Mouse (Mus musculus) MN1 (cell line): ENCODE measurements around the gene Dnah6.

Experiments used
- DNase-seq: peaks from one replicate; pipeline ENCODE4 v3.0.0-alpha.2; 2016; ENCODE audit warnings: low spot score

Dnah6 gene

DNA sequence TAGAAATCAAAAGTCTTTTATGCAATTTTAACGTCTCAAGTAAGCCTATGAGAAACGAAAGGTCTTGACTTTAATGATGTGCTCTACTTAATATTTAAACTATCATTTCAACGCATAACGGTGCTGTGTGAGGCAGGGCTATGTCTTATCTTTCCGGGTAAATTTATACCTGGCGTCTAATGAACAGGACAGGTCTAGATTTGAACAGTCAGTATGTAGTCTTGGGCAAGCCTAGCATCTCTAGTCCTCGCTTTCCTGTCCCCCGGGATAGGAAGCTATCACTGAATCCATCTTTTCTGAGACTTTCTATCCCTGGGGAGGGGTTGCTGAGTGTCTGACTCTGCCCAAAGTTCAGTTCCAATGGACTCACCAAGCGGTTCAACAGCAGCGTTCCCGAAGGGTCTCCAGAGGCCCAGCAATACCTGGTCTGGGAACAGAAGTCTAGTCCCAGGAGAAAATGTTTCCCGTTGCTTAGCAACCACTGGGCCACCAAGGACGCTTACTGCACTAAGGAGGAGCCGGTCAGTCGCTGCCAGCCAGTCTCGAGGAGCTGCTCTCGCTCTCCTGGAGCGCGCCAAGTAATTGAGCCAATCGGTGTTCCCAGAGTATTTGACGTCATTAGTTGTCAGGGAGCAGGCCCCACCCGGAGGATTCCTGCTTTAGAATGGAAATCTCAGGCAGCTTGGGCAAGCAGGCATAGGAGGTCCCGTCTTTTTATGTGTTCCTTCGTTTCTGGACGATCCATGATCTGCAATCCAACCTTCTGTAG lies at the start of gene Dnah6:
Dnah6 (minus strand) TSS at position 463 of the 769 bp plus-strand sequence.
- DNase-seq = no peak

- no peak for DNase-seq
These were observed 47.9 kb upstream of the Dnah6 start for GRCm38 (mm10) chr6:73269374-73269773.

- no peak for DNase-seq
These were observed 46.4 kb upstream of the Dnah6 start for GRCm38 (mm10) chr6:73267738-73268311.

GRCm38 (mm10) chr6:73264801-73265200 lies 43.4 kb upstream of the Dnah6 start:
- no peak for DNase-seq

DNA sequence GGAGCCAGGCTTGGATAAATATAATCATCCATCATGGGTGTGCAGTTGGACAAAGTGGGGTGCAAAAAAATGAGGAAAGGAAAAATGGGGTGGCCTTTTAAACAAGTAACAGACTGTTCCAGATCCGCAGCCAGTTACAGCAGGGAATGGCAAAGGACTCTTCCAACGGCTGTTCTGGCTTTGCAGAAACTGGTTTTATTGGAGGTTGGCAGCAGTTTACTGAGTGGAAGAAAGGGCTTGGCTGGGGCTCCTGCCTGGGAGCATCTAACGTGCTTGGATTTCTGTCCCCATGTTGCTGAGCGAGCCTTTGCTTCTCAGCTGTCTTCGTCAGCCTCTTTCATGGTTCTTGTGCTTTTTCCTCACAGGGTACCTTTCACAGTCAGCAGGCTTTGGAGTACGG lies 38.7 kb upstream of the Dnah6 start:
- DNase-seq = no peak

DNA sequence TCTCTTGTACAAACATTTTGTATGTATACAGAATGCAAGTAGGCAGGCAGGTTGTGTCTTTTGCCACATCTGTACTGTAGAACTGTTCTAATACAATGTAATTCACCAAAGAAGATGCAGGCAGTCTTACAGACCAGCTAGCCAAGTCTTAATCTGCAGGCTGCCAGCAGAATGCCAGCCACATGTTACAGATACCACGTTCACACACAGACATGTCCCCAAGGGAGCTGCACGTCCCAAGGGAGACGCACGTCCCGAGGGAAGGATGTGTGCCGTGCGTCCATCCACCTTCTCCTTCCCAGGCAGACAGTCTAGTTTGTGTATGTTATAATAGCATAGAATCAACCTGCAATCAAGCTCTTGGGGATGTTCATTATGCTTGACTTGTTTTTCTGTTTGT lies 35.6 kb upstream of the Dnah6 start:
- no peak for DNase-seq

GRCm38 (mm10) chr6:73254307-73255228 lies 33.1 kb upstream of the Dnah6 start:
- no peak for DNase-seq

DNA sequence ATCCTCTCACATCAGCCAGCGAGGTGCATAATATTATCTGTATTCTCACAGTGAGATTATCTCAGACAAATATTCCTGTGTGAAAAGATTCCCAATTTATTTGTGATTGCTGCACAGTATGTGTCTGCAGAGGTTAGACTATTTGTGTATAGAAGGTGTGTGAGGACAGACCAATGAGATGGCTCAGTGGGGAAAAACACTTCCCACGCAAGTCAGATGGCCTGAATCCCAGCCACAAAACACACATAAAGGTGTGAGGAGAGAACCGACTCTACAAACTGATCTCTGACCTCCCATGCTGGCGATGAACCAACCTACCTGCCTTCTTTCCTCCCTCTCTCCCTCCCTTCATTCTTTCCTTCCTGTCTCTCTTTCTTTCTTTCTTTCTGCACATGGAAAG lies 32.1 kb upstream of the Dnah6 start:
- DNase-seq = no peak

GRCm38 (mm10) chr6:73253006-73253405 lies 31.6 kb upstream of the Dnah6 start:
- DNase-seq = no peak

DNA sequence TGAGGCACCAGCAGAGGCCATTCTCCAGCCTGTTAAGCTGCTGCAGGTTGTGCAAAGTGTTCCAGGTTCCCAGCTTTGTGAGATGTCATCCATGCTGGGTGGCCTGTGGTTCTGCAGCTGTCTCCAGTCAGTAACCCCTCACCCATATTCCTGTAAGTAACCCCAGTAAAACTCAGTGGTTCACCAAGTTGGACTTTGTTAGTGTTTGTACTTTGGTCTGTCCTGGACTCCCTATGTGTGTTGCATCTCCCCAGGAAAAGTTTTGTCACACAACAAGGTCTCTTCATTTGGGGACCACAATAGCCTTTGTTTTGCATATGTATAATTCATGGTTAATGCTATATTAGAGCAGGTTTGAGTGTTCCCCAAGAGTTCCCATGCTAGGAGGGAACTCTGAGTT lies 30.9 kb upstream of the Dnah6 start:
- DNase-seq = no peak

DNA sequence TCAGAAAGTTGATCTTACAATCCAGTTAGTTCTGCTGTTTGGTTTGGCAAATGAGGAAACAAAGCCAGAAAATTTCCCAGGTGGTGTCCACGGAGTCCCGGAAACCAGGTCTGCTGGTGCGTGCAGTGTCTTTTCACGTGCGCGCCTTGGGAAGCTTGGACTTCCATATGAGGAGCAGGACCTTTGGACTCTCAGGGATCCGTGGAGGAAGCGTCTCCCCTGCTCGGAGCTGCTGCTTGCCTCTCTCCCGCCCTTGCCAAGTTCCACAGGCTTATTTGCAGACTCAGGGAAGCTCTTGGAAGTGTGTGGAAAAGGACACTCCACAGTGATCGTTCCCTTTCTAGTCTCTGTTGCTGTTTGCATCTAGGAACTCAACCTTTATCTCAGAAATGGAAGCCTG lies 29.9 kb upstream of the Dnah6 start:
- DNase-seq = no peak

DNA sequence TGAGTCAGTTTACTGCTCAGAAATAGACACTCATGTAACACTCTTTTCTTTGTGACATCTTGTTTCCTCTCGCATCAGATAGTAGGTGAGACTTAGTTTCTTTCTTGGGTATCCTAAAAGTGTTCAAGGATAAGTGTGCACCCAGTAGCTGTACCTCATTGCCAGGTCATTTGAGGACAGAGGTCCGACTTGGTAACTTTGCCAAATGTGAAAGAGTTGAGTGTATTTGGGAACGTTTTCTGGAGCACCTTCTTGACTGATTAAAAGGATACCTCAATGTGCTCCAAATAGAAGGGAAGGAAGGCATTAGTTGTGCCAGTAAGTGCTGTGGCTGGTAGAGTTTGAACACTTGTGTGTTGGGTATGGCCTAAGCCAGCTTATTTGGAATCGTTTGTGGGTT lies 28.4 kb upstream of the Dnah6 start:
- no peak for DNase-seq

GRCm38 (mm10) chr6:73249049-73249422 lies 27.6 kb upstream of the Dnah6 start:
- peak; percentile 15 for DNase-seq

DNA sequence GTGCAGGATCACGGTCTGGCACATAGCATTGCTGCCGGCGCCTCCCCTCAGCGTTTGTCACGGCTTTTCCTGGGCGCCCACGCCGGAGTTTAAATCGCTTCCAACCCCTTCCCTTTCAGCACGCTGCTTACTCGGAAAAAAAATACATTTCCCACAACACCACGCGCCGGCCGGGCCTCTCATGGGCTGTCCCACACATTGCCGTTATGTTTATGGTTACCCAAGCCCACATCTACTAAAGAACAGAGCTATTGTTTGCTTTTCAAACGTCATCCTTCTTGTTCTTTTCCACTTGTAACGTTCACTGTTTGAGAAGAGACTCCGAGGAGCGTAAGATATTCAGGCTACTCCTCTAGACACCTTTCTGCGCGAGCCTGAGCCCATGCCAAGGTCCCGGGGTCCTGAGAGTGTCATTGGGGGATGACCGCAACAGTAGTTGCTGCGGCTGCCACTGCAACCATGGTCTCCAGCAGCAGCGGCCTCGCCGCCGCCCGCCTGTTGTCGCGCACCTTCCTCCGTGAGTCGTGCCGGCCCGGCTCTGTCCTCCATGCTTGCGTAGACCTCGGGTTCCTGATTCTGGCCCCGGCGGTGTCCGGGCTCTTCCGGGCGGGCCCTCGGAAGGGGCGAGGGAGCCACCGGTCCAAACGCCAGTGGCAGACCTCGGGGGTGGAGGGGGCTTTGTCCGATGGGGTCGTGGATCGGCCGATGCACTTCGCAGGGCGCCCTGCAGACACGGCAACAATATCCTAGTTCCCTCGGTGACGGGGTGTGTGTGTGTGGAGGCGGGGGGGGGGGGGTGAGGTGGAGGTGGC lies 27.0 kb upstream of the Dnah6 start, which contains the start of gene Suclg1:
Suclg1 (plus strand) TSS at position 146 of the 812 bp plus-strand sequence.
- peak; percentile 87 for DNase-seq

DNA sequence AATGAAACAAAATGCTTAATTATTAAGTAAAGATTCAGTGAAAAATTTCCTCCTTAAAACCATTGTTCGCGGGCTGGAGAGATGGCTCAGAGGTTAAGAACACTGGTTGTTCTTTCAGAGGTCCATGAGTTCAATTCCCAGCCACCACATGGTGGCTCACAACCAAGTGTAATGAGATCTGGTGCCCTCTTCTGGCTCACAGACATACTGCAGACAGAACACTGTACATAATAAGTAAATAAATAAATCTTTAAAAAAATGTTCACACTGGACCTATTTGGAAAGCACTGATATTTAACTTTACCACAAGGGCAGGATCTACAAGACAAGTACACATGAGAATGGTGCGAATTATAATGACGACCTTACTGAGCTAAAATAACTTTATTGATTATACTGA lies 26.0 kb upstream of the Dnah6 start:
- DNase-seq = peak; percentile 28

GRCm38 (mm10) chr6:73246821-73247220 lies 25.4 kb upstream of the Dnah6 start:
- DNase-seq = no peak

GRCm38 (mm10) chr6:73235650-73236049 lies 14.2 kb upstream of the Dnah6 start:
- DNase-seq = no peak

DNA sequence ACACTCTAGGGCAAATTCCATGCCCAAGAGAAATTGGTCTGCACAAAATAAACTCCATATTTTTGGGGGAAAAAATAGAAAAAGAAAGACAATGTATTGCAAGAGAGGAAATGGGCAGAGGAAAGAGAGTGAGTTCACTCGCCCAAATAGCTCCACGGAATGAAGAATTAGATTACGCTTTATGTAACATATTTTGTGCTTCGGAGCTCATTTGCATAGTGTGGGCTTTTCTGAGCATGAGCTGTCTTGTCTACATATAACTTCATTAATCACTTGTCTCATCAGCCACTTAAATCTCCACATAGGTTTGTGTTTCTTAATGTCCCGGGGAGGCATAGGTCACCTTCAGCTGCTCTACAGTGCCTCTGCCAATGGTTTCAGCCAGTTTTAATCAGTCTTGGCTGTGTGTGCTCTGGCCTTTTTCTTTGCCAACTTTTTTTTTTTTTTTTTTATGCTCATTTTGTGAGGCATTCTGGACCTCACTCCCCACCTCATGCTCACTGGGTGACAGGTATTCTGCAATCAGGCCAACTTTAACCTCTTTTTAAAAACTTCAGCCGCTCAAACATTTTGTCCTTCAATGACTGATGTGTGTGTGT lies 12.9 kb upstream of the Dnah6 start:
- no peak for DNase-seq

GRCm38 (mm10) chr6:73233202-73233726 lies 11.8 kb upstream of the Dnah6 start:
- DNase-seq = no peak

DNA sequence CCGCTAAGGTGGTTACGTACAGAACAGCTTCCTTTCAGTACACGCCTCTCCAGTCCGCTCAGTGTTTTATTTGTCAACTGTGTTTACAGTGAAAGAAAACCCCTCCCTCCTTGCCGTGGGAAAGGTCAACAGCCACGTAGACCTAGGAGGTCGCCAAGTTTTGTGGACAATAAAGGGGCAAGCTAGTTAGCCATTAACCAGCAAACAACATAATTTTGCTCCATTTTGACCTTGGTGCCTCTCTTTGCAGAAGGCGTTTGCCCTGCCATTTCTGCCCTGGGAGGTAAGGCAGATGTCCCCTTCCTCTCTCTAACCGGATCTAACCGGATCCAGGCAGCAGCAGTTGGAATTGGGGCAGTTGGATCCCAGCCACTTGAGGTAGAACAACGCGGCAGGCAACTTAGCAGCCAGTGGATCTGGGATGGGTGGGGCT lies 10.7 kb upstream of the Dnah6 start:
- no peak for DNase-seq

- no peak for DNase-seq
These were observed 7.4 kb upstream of the Dnah6 start for GRCm38 (mm10) chr6:73228881-73229280.
